In genomic region chr3:32968671-32969425, GRCm38 (mm10) we compare ENCODE assay signal across 33 mouse cellular contexts.
DNase-seq lines count a peak whose midpoint lies in the region; ATAC-seq lines count a peak whose summit lies in the region.
"Had no signal": no experiment of that assay in that cellular context is flagged by ENCODE, and none has a peak within 500 bp of the region (broad histone marks: within the 10 kb centered on the region; RNA-seq: fewer than 3 reads in every experiment).

No protein-coding gene starts in this region.

- WGBS in forebrain, embryonic 15.5 days, result 89% methylated on average over 1 of the region's 1 CpGs
- WGBS in forebrain, embryonic 10.5 days, result 89% methylated on average over 1 of the region's 1 CpGs
- WGBS in forebrain, embryonic 16.5 days, result 100% methylated on average over 1 of the region's 1 CpGs
- 63% methylated on average over 1 of the region's 1 CpGs for WGBS in kidney, embryonic 16.5 days
- 93% methylated on average over 1 of the region's 1 CpGs for WGBS in kidney, embryonic 14.5 days

- no peak for DNase-seq in forebrain, embryonic 10.5 days (ENCODE audit: extremely low spot score, low spot score)
- peak; percentile 15 to 60 for DNase-seq in layer of hippocampus, adult 18-20 months (ENCODE audit: low spot score in 2 of 2)
- DNase-seq in layer of hippocampus, postnatal 25 days (ENCODE audit: extremely low spot score in 1 of 2, low spot score in 1 of 2), result no peak
- peak; percentile 13 to 73 for DNase-seq in layer of hippocampus, postnatal 14 days (ENCODE audit: low spot score in 2 of 2)
- DNase-seq: adrenal gland, adult 2 months; cerebellum, adult 2 months; cerebellum, postnatal 36 days; embryo, embryonic 11 days; gastrocnemius, adult 2 months; heart, postnatal 4 days; kidney, adult 9 months; kidney, postnatal 36 days; liver; lung, postnatal 36 days; right cerebral cortex, postnatal 25 days; spleen, adult 18-20 months had no signal

- no peaks in the 10 kb centered on the region for H3K27me3 ChIP-seq in forebrain, embryonic 15.5 days
- H3K27me3 ChIP-seq in forebrain, embryonic 10.5 days (ENCODE audit: poor library complexity, severe bottlenecking), result no peaks in the 10 kb centered on the region
- no peaks in the 10 kb centered on the region for H3K27me3 ChIP-seq in forebrain, embryonic 16.5 days (replicated peaks; ENCODE audit: control insufficient read depth, insufficient read depth, low read length)
- no peaks in the 10 kb centered on the region for H3K27me3 ChIP-seq in kidney, embryonic 16.5 days (ENCODE audit: insufficient read depth, low read length)
- no peaks in the 10 kb centered on the region for H3K27me3 ChIP-seq in kidney, embryonic 14.5 days (ENCODE audit: control insufficient read depth, insufficient read depth, low read length)
- H3K27me3 ChIP-seq: embryonic facial prominence, embryonic 13.5 days; liver, embryonic 15.5 days; lung, embryonic 15.5 days; midbrain, embryonic 15.5 days had no signal

- peak overlapping the region; percentile 18; the same call in 1 of the 2 replicates for H3K27ac ChIP-seq in forebrain, embryonic 15.5 days (replicated peaks)
- no peak overlapping the region for H3K27ac ChIP-seq in forebrain, embryonic 10.5 days
- peak overlapping the region; percentile 39; the same call in 1 of the 2 replicates for H3K27ac ChIP-seq in forebrain, embryonic 16.5 days (ENCODE audit: low read length)
- no peak overlapping the region for H3K27ac ChIP-seq in kidney, embryonic 16.5 days (ENCODE audit: low read length)
- H3K27ac ChIP-seq in kidney, embryonic 14.5 days (ENCODE audit: low read depth, low read length), result no peak overlapping the region
- H3K27ac ChIP-seq: embryonic facial prominence, embryonic 13.5 days; gastrocnemius, adult 2 months; heart, embryonic 10.5 days; left cerebral cortex, adult 2 months; limb, embryonic 10.5 days; liver, embryonic 15.5 days; lung, embryonic 15.5 days; midbrain, embryonic 15.5 days had no signal

- no peaks in the 10 kb centered on the region for H3K9me3 ChIP-seq in forebrain, embryonic 15.5 days
- H3K9me3 ChIP-seq in forebrain, embryonic 10.5 days, result no peaks in the 10 kb centered on the region
- no peaks in the 10 kb centered on the region for H3K9me3 ChIP-seq in forebrain, embryonic 16.5 days (ENCODE audit: control insufficient read depth, low read length)
- no peaks in the 10 kb centered on the region for H3K9me3 ChIP-seq in kidney, embryonic 16.5 days (ENCODE audit: low read length)
- no peaks in the 10 kb centered on the region for H3K9me3 ChIP-seq in kidney, embryonic 14.5 days (ENCODE audit: control insufficient read depth, low read length)
- H3K9me3 ChIP-seq: G1E; heart, embryonic 10.5 days; limb, embryonic 10.5 days; liver, embryonic 15.5 days; lung, embryonic 15.5 days; midbrain, embryonic 15.5 days had no signal

- H3K36me3 ChIP-seq in forebrain, embryonic 15.5 days, result no peaks in the 10 kb centered on the region
- H3K36me3 ChIP-seq in forebrain, embryonic 10.5 days (replicated peaks), result no peaks in the 10 kb centered on the region
- no peaks in the 10 kb centered on the region for H3K36me3 ChIP-seq in forebrain, embryonic 16.5 days (ENCODE audit: control insufficient read depth, insufficient read depth)
- no peaks in the 10 kb centered on the region for H3K36me3 ChIP-seq in kidney, embryonic 16.5 days (ENCODE audit: insufficient read depth, low read length)
- no peaks in the 10 kb centered on the region for H3K36me3 ChIP-seq in kidney, embryonic 14.5 days (ENCODE audit: control insufficient read depth, insufficient read depth, low read length)
- H3K36me3 ChIP-seq: embryonic facial prominence, embryonic 13.5 days; G1E; heart, embryonic 10.5 days; limb, embryonic 10.5 days; liver, embryonic 15.5 days; lung, embryonic 15.5 days; midbrain, embryonic 15.5 days had no signal

- H3K4me1 ChIP-seq in forebrain, embryonic 15.5 days, result peaks cover 7% of the 10 kb centered on the region; the same call in 1 of the 2 replicates
- H3K4me1 ChIP-seq in forebrain, embryonic 10.5 days, result no peaks in the 10 kb centered on the region
- 0 out of 2 replicates have a peak, but pooled peaks cover 4% of the 10 kb centered on the region for H3K4me1 ChIP-seq in forebrain, embryonic 16.5 days (replicated peaks; ENCODE audit: control insufficient read depth, insufficient read depth, low read length)
- no peaks in the 10 kb centered on the region for H3K4me1 ChIP-seq in kidney, embryonic 16.5 days (ENCODE audit: insufficient read depth, low read length)
- H3K4me1 ChIP-seq in kidney, embryonic 14.5 days (ENCODE audit: control insufficient read depth, insufficient read depth, low read length), result no peaks in the 10 kb centered on the region
- H3K4me1 ChIP-seq: embryonic facial prominence, embryonic 13.5 days; heart, embryonic 10.5 days; limb, embryonic 10.5 days; liver, embryonic 15.5 days; lung, embryonic 15.5 days; midbrain, embryonic 15.5 days had no signal

- H3K4me3 ChIP-seq in forebrain, embryonic 15.5 days, result no peak overlapping the region
- no peak overlapping the region for H3K4me3 ChIP-seq in forebrain, embryonic 10.5 days
- H3K4me3 ChIP-seq in forebrain, embryonic 16.5 days (replicated peaks; ENCODE audit: low read length), result no peak overlapping the region
- H3K4me3 ChIP-seq in kidney, embryonic 16.5 days (ENCODE audit: low read length), result no peak overlapping the region
- H3K4me3 ChIP-seq in kidney, embryonic 14.5 days (ENCODE audit: low read length), result no peak overlapping the region
- H3K4me3 ChIP-seq: embryonic facial prominence, embryonic 13.5 days; erythroblast, embryonic 14.5 days; gastrocnemius, adult 2 months; heart, embryonic 10.5 days; left cerebral cortex, adult 2 months; limb, embryonic 10.5 days; liver, embryonic 15.5 days; lung, embryonic 15.5 days; midbrain, embryonic 15.5 days; myocyte had no signal

- H3K4me2 ChIP-seq in forebrain, embryonic 15.5 days (replicated peaks), result no peak overlapping the region
- no peak overlapping the region for H3K4me2 ChIP-seq in forebrain, embryonic 16.5 days (ENCODE audit: low read length)
- H3K4me2 ChIP-seq in kidney, embryonic 16.5 days (replicated peaks; ENCODE audit: low read depth, low read length), result no peak overlapping the region
- no peak overlapping the region for H3K4me2 ChIP-seq in kidney, embryonic 14.5 days (replicated peaks; ENCODE audit: low read depth, low read length)
- H3K4me2 ChIP-seq: embryonic facial prominence, embryonic 13.5 days; liver, embryonic 15.5 days; lung, embryonic 15.5 days; midbrain, embryonic 15.5 days had no signal

- H3K9ac ChIP-seq in forebrain, embryonic 15.5 days (replicated peaks), result no peak overlapping the region
- no peak overlapping the region for H3K9ac ChIP-seq in forebrain, embryonic 16.5 days (replicated peaks; ENCODE audit: low read depth, low read length)
- no peak overlapping the region for H3K9ac ChIP-seq in kidney, embryonic 16.5 days (replicated peaks; ENCODE audit: low read length)
- H3K9ac ChIP-seq in kidney, embryonic 14.5 days (ENCODE audit: low read depth, low read length), result no peak overlapping the region
- H3K9ac ChIP-seq: embryonic facial prominence, embryonic 13.5 days; liver, embryonic 15.5 days; lung, embryonic 15.5 days; midbrain, embryonic 15.5 days had no signal

- ATAC-seq in forebrain, embryonic 15.5 days (replicated peaks), result peak; percentile 70
- ATAC-seq in forebrain, embryonic 16.5 days, result peak; percentile 77
- ATAC-seq in kidney, embryonic 16.5 days (ENCODE audit: low FRiP score, low TSS enrichment), result no peak
- ATAC-seq in kidney, embryonic 14.5 days (ENCODE audit: low FRiP score, low TSS enrichment), result no peak
- ATAC-seq: CD4-positive, CD25-positive, alpha-beta regulatory T cell, adult 4 months; intestine, embryonic 16.5 days; midbrain, embryonic 15.5 days; Patski had no signal

Comparison
In these comparisons a context has a peak if more than half of its experiments do, and no peak if none do; other contexts are left out.
1. H3K27ac ChIP-seq: peak in forebrain, embryonic 15.5 days (single experiment) and forebrain, embryonic 16.5 days (single experiment); none in forebrain, embryonic 10.5 days (single experiment), kidney, embryonic 16.5 days (single experiment) and kidney, embryonic 14.5 days (single experiment).
2. DNase-seq: peak in layer of hippocampus, adult 18-20 months (2 of 2) and layer of hippocampus, postnatal 14 days (2 of 2); none in forebrain, embryonic 10.5 days (single experiment) and layer of hippocampus, postnatal 25 days (0 of 2).
3. ATAC-seq: peak in forebrain, embryonic 15.5 days (single experiment) and forebrain, embryonic 16.5 days (single experiment); none in kidney, embryonic 16.5 days (single experiment) and kidney, embryonic 14.5 days (single experiment).